Mouse (Mus musculus): ENCODE measurements at regions not wholly inside any gene's neighbourhood (a gene's known extent, or its start where the extent isn't known, plus 50 kb on each side); places are given as distances from the start of the nearest gene placed in this dataset.

DNA sequence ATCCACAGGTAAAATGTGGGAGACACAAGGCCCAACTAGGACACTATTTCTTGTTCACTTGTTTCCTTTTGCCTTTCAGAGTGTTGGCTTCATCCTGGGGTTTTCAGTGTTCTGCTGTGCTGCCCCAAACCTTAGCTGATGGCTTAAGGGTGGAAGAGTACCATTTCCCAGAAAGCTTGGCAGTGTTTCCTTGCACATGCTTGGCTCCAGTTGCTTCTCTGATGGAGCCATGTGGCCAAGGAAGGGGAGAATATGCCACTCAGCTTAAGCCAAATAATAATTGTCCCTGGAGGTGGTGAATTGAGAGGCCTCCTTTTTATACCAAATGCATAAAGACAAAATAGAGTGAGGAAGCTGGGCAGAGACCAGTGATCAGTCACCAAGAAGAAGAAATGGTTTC, 464.9 kb upstream of the Lmcd1 start:
- TF ChIP-seq CTCF (IDR thresholded peaks at IDR 0.05; ENCODE audit: borderline replicate concordance, extremely low read depth, insufficient read depth, insufficient read length) (no peak), POLR2A (IDR thresholded peaks at IDR 0.05; ENCODE audit: borderline replicate concordance, extremely low read depth, insufficient read depth, insufficient read length, poor library complexity, severe bottlenecking) (no peak)

Data from brain, embryonic 14.5 days (tissue).